Mouse (Mus musculus): Measurements from ENCODE around the gene Ltbp1.

Ltbp1 gene

GRCm38 (mm10) chr17:75436819-75437218, 431.5 kb downstream of the Ltbp1 start:
- no peak for DNase-seq (ENCODE audit: low read depth, low spot score)

GRCm38 (mm10) chr17:75437239-75437750, 431.9 kb downstream of the Ltbp1 start:
- DNase-seq (ENCODE audit: low read depth, low spot score) = no peak

GRCm38 (mm10) chr17:75438162-75438561, 432.8 kb downstream of the Ltbp1 start:
- no peak for DNase-seq (ENCODE audit: low read depth, low spot score)

DNA sequence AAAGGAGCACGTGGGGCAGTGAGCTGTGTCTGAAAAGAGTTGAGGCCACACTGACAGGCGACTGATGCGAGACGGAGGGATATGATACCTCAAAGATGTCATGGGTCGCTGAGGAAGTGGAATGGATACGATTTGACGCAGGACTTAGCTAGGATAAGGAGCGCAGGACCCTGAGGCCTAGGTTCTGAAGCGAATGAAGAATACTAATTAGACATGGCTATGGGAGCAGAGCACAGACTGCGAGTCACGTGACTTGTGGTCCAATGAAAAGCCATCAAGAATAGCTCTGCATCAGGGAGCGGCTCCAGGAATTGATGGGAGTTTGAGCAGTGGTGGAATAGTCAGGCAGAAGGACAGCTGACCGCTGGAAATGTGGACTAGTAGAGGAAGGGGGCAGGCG, 433.7 kb downstream of the Ltbp1 start:
- no peak for DNase-seq (ENCODE audit: low read depth, low spot score)

DNA sequence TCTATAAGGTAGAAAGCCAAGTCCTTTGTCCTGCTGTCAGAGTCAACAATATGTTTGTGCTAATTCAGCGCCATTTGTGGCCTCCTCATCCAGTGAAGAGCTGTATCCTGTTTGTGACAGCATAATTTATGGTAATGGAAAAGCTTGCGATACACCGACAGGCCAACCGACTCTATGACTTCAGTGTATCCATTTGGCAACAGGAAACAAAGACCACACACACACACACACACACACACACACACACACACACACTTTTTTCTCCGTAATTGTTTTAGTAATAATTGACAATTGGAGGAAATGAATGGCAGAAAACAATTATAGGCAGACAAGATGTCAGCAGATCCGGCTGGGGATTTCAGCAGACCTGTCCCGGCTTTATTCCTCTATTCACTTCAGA, 435.3 kb downstream of the Ltbp1 start:
- no peak for DNase-seq (ENCODE audit: low read depth, low spot score)

DNA sequence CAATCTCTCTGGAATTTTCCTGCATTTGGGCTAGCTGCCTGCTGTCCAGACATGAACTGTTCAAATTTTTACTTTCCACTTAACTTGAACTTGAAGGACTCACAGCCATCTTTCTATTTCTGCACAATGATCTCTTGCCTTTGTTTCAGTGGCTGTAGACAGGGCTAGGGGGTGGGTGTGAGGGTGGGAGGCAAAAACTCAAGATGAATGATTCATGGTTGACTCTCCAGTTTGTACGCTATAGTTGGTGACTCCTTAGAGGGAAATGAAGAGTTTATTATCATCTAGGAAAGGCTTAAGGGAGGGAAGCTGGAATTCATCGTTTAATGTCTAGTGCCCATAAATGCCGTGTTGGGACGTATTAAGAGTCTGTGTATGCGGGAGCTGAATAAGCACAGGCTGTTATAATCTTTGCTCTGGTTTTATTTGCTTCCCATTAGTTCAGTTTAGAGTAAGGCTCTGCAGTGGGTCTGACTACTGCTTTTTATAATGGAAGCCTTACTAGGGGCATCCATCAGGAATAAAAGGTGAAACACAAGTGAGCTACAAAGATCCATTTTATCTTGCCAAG, 436.0 kb downstream of the Ltbp1 start:
- DNase-seq (ENCODE audit: low read depth, low spot score) = no peak
